Mouse (Mus musculus): Measurements from ENCODE around the gene Ulk3.

The Ulk3 gene

DNA sequence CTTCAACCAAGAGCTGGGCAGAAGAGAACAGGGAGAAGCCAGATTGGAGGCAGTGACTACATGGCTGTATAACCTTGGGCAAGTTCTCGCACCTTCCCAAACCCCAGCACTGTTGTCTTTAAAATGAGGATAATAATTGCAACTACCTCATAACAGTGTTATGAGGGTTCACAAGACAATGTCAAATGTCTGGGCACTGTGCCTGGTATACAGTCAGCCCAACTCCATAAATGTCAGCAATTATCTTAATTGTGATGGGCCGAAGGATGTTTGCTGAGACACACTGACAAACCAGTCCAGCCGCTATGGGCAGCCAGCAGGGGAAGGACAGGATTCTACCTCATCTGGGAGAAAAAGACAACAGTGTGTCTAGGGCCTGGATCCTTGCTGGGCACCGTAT, 25.5 kb downstream of the Ulk3 start:
- DNase-seq (ENCODE audit: low spot score in 2 of 2): no peak

DNA sequence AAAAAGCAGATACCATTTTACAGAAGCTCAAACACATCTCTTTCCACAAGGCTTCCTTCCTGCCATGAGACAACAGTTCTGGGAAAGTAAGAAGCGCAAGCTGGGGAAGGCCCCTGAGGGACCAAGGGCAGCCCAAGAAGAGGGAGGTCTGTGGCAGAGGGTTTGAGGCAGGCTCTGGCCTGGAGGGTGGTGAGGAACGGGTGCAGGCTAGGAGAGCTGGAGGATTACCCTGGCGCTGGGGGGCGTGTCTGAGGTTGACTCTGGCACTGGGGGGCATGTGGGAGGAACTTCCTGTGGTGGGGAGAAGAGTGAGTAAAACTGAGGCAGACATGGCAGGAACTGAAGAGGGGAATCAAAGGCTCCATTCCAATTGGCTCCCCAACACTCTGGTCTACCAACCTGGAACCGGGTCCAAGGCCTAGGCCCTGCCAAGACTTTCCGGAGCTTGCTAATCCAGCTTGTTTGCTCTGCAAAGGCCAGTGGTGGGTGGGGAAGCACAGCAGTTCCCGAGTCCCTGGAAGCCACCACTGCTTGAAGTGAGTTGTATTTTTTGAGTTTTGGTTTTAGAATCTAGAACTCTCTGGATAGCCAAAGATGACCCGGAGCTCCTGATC, 28.4 kb downstream of the Ulk3 start:
- no peak for DNase-seq (ENCODE audit: low spot score in 2 of 2)

DNA sequence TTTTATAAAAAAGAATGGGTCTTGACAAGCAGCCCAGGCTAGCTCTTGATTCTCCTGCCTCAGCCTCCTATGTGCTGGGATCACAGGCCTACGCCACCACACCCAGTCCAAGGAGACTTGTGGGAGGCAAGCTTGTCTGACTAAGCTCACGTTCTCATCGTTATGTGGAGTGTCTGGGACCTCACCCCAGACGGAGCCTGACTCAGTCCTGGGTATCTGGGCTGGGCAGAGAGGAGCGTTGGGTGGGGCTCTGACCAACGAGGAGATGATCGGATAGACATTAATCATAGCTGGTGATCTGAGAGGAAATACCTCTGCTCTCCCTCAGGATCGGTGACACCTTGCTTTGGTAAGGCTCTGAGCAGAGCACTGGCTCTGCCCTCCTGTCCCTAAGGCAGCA, 29.6 kb downstream of the Ulk3 start:
- no peak for DNase-seq (ENCODE audit: low spot score in 2 of 2)

DNA sequence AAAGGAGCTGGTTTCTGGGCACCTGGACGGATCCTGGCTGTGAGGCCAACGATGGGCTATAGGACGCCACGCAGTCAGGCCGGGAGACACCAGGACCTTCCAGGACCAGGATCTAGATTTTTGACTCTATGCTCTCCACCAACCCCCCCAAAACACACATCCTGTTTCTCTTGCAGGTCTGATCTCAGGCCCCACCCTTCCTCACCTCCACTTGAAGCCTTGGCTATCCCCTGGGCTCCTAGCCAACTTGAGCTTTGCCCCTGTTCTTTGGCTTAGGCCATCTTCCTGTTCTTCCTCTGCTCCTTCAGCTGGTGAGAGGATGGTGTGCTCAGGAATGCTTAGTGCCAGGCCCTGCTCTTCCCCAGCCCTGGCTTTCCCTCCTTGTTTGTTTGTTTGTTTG, 31.4 kb downstream of the Ulk3 start, which contains the start of gene Lman1l:
Lman1l (minus strand) TSS at position 101 of the 400 bp plus-strand sequence.
- DNase-seq (ENCODE audit: low spot score in 2 of 2): no peak

DNA sequence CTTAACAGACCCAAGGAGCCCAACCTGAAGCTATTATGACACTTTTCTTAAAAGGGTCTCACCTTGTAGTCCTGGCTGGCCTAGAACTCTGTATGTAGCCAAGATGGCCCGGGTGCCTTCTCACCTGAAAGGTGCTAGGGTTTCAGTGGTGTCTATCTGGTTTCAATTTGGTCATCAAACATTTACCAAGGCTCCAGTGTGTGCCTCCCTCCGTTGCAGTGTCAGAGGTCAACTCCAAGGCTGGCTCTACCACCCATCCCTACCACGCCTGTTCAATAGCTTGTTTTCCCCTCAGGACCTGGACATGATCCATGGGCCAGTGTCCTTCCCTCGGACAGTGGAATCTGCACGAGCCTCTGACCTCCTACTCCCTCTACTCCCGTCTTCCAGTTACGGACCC, 35.0 kb downstream of the Ulk3 start:
- no peak for DNase-seq (ENCODE audit: low spot score in 2 of 2)

DNA sequence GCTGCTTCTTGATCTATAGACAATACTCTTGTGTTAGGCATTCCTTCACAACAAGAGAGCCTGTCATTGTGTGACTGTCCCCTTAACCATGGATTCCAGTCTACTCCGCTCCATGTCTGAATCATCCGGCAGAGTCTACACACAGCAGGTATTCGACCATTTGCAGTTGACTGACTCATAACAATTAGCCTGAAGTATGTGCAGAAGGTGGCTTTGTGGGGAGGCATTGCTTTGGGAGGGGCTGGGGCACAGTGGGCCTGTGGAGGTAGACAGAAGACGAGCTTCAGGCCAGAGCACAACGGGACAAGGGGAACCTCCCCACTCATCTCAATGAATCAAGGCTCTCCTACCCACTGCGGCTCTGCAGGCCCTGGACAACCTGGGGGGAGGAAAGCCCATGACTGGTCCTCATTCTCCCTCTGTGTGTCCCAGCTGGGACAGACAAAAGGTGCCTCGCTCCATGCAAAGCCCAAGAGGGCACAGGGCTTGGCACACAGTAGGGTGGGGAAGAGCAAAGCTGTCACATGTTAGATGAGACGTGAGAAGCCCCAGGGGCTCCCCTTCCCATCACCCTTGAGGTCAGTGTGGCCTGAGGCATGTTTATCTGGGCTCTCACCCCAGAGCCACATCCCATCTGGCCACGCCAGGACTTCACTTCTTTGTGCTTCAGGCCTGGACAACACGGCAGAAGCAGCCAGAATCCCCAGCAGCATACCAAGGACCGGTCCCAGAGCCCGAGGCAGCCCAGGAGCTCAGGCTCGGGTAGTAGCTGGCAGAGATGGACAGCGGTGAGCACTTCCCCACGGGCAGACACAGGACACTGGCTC, 36.6 kb downstream of the Ulk3 start:
- DNase-seq (ENCODE audit: low spot score in 2 of 2): no peak

DNA sequence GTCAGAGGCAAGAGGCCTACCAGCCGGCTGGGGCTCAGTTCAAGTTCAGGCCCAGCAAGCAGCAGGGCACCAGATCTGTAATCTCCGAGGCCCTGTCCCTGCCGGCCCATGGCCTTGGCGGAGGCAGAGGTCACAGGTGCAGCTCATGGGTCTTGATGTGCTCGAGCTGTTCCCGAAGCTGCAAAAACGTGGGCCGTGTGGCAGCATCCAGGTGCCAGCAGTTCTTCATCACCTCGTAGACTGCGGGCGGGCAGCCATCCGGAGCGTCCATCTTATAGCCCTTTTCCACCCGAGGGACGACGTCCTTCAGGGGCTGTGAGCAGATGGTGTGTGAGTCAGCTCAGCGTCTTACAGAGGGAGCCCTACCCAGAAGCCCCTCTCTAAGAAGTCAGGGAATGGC, 37.9 kb downstream of the Ulk3 start:
- no peak for DNase-seq (ENCODE audit: low spot score in 2 of 2)

DNA sequence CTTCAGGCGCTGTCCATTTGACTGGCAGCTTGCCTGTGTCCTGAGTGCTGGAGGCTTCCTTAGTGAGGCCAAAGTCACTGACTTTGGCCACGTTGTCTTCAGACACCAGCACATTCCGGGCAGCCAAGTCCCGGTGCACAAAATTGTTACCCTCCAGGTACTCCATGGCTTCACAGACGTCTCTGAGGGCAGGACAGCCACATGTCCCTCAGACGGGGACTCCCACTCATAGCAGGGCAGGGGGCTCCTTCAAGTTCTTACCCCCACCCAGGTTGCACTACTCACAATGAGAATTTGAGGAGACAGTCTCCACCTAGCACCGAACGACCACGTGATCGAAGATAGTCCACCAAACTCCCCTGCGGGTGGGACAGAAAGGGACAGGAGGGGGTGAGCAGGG, 38.6 kb downstream of the Ulk3 start:
- DNase-seq (ENCODE audit: low spot score in 2 of 2): no peak

DNA sequence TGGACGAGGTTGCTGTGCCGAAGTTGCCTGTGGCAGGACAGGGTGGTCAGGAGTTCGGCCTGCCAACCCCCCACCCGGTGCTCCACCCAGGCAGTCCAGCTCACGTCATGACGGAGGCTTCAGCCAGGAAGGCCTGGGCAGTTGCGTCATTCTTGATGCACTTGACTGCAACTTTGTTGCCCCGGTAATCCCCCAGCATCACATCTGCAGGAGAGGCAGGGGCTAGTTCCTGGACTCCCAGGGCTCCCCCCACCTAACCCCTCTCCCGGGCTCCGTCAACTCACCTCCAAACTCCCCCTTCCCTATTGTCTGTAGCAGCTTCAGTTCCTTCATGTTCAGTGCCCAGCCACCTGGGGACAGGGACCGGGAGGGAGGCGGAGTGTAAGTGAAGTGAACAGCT, 39.5 kb downstream of the Ulk3 start:
- no peak for DNase-seq (ENCODE audit: low spot score in 2 of 2)

DNA sequence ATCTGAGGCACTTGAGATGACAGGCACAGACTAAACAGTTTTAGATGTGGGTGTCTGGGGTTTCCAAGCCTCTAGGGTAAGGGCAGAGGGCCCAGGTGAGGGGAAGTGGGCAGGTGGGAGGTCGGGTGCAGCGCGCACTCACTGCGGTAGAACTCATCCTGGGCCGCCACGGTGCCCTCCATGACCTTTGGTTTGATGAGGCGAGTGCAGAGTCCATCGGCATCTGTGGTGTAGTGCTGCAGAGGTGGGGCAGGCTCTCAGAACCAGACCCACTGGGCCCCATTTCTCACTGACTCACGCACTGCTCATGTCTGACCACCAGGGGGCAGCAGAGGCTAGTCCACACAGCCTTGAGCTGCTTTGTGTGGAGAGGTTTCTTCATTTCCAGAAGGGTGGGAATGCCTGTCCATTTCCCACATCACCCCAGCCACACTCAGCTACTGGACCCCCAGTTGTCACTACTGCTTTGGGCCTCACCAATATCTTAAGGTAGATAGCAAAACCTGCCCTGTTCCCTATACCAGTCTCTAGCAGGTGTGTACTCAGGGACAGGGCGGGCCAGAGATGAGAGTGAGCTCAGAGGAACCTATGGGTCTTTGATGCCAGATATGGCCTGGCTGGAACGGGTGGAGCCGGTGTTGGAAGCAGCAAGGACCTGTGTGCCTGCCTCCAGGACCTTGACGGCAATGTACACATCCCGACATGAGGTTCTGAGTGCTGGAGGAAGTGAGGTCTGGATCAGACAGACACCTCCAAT, 40.0 kb downstream of the Ulk3 start:
- peak; percentile 68 to 83 for DNase-seq (ENCODE audit: low spot score in 2 of 2)

DNA sequence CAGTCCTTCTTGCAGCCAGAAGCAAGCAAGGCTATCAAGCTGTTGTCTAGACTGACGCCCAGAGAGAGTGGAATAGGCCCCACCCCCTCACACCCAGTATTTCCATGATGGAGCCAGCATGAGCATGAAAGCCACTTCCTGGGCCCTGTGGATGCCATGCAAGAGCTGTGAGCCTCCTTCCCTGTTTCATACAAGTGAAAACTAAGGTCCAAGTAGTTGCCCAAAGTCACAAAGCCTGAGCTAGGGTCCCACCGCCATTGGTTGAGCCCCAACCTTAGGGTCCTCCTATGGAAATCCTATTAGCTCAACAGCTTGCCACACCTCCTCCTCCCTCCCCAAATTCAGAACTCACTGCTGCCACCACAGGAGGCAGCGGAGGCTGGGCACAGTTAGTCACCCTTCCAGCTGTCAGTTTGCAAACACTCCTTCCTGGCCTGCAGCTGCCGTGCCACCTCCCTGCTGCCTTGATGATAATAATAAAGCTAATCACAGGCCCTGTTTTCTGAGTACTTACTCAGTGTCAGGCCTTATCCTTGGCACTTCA, 44.3 kb downstream of the Ulk3 start:
- peak; percentile 42 to 62 for DNase-seq (ENCODE audit: low spot score in 2 of 2)

DNA sequence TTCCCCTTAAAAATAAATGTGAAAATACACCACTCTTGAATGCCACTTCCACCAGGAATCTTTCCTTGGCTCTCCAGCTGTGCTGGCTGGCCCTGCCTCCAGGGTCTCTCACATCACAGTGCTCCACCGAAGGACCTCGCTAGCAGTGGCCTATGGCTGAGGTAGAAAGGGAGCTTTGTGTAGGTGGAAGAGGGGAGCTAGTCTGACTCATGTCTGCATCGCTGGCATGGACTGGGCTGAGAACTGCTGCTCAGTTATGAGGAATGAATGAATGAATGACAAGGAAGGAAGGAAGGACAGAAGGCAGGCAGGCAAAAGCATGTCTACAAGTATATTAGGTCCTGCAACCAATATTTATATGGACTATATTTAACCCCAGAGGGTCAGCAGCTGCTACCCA, 48.0 kb downstream of the Ulk3 start:
- no peak for DNase-seq (ENCODE audit: low spot score in 2 of 2)

DNA sequence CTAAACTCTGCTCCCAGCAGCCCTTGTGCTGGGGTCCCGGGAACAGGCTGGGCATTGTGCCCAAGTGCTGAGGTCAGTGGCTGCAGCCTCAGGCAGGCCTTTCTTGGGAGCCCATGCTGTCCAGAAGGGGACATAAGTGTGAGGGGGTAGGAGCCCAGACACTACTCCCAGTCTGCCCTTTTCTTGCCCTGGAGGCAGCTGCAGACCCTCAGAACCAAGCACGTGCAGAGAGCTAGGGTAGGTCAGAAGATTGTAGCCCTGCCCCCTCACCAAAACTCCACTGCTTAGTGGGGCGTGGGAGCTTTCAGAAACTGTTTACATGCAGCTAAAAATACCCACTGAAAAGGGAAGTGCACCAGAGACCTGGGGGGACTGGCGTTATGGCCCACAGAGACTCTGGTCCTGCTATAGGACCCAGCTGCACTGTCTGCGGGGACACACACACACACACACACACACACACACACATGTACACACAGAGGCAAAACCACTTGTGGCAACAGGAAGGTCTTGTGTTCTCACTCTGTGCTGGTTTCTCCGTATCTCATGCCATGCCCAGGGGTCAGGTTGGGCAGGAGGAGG, 48.6 kb downstream of the Ulk3 start:
- peak; percentile 61 to 80 for DNase-seq (ENCODE audit: low spot score in 2 of 2)

DNA sequence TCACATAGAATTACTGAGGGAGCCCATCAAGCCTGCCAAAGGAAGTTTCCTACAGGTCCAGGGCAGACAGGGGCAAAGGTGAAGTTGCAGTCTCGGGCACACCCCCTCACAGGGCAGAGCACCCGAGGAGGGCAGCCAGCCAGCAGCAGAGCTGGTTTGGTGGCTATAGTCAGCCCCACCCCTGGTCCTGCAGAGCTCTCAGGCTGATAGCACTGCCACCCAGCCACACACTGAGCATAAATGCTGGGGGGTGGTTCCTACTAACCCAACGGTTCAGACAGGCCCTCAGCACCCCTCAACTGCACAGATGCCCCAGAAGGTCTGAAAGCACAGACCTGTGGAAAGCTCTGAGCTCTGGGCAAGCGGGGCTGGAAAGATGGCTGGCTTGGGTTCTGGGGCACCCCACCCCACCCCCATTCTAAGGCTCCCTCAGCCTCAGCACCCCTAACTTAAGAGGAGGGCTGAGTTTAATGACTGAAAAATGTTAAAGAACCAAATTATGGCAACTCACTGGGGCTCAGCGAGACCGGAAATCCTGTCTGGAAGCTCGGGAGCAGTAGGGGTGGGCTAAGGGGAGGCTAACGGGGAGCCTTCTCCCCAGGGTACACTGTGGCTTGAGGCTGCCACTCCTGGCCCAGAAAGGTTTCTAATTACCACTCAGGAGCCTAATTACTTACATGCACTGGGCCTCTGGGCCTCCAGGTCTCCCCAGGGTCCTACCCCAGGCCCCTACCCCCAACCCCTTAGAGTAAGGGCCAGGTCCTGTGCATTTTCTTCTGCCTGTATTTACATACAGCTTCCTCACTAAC, 49.6 kb downstream of the Ulk3 start:
- DNase-seq (ENCODE audit: low spot score in 2 of 2): peak; percentile 38 to 62

DNA sequence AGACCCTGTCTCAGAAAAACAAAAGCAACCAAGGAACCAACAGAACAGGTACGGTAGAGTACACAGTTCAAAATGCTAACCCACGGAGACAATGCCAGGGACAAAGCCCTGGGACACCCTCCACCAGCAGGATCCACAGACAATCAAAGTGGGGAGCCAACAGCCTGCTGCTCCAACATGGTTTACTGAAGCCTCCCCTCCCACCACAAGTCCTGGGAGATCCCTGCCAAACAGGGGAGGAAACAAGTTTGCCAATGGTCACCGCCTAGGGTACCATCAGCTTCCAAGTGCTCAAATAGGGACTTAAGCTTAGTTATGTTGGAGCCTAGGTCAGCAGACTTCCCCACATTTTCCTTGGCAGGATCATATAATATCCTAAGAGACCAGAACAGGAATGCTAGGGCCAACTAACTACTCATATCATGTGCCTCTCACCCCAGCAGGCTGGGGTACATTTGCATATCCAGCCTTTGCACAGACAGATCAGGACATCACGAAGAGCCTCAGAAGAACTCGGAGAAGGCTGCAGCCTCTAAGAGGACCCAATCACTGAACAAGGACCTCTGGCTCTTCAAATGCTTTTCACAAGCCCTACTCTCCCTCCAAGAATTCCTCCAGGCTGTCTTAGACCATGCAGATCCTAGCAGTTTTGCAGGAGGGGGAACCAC, 50.5 kb downstream of the Ulk3 start:
- no peak for DNase-seq (ENCODE audit: low spot score in 2 of 2)

DNA sequence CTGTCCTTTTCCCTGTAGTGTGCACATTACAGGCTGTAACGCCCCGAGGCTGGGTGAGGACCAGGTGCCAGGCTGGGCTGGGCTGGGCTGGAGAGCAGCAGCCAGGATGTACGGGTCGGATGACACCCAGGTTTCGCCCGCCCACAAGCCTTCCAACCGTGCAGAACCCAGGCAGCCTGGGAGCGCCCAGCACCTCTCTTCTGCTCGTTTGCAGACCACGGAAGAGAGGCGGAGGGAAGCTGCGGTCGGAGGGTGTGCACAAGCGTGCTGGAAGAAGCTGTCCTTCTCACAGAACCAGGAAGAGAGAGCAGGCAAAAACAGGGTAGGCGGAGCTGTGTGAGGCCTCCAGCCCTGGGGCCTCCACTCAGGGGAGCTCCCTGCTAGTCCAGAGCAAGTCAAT, 51.1 kb downstream of the Ulk3 start:
- peak; percentile 86 to 93 for DNase-seq (ENCODE audit: low spot score in 2 of 2)

DNA sequence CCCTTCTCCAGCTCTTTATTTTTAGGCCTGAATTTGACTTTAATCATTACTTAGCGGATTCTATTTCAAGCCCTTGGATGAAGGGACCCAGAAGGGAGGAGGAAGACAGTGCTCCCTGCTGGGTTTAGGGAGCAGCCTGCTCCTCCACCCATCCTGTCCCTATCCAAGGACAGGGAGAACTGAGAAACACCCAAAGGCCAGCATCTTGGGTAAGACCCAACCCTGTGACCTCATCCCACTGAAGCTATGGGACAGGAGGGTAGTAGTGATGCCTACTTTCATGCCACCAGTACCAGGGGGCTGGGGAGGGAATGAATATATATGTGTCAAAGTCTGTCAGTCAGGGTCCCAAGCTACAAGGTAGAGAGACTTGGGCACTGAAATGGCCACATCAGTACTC, 51.8 kb downstream of the Ulk3 start:
- DNase-seq (ENCODE audit: low spot score in 2 of 2): no peak

DNA sequence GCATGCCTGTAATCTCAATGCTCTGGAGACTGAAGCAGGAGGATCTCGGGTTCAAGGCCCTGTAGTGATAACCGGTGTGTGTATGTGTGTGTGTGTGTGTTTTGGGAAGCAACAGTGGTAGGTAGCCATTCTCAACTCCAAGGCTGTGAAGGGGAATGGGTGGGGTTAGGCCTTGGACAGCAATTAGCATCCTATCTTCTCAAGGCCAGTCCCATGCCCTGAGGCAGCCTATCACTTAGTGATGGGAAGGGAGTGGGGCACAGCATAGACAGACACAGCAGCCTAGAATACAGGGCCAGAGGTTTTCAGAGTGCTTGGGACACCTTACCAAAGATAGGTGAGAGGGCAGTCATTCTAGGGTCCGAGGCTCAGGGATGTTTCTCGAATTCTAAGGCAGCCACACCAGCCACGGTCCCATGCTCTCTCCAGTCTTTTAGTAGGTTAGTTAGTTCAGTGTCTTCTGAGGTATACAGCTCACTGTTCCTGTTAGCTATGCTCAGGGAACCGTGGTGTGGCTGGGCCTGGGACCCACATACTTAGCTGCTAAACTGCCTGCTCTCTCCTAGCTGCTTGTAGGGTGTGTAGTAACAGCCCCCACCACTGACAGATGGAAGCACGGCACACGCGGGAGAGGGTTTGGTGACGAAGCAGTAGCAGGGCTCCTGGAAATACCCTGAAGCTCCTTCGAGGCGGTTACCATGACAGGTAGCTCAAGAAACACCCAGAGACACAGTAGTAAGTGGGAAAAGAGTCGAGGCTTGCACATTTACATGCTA, 52.7 kb downstream of the Ulk3 start:
- peak in 1 of 2 experiments; percentile 39 for DNase-seq (ENCODE audit: low spot score in 2 of 2)

DNA sequence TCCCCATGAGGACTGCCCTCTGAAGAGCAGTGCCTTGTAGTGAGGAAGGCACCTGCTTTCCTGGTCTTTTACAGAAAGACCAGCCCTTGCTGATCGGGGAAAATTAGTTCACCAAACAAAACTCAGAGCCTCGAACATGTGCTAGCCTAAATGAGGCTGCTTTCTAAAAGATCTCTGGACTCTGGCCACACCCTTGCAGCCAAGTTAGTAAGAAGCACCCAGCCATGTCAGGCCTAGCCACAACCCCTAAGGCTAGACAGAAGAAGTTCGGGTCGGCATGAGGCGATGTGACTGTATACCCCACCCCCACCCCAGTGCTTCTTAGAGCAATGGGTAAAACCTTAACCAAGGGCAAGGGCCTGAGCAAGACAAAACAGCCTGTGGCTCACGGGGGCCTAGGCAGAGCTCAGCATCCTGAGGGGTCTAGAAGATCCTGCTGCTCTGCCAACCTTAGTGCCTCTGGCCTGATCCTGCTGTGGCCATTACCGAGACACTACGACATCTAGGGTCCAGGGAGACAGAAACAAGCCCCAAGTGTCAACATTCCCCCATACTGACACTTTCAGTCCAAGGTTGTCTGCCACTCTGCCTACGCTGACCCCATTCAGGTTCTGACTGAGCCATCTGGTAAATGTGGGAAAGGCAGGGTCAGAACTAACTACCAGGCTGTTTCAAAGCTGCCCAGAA, 54.1 kb downstream of the Ulk3 start:
- no peak for DNase-seq (ENCODE audit: low spot score in 2 of 2)

All from natural killer cell, adult 2 months (primary cell).